Mouse (Mus musculus) heart, postnatal 0 days (tissue): ENCODE data around the gene Trip4. TPM values are rescaled to one million over a fixed set of nuclear protein-coding genes. Genes with fewer than 3 reads are reported as not detected.

Experiments
- ATAC-seq: fragments of 200-750 bp; cut with Nextera tagmentation; 2 replicates; pipeline ENCODE4 v1.8.0; 2017; ENCODE audit warnings: low read depth, moderate number of reproducible peaks, moderate library complexity; ENCODE audit not compliant: insufficient read depth
- DNase-seq: peaks from one replicate; pipeline ENCODE4 v3.0.0-alpha.2; 2016; ENCODE audit warnings: low spot score
- H3K27ac ChIP-seq: fragments of 300-500 bp; sonication (generic); 2 replicates; pipeline ENCODE4 v1.5.1; 2014; ENCODE audit warnings: low read depth, mild to moderate bottlenecking
- H3K27me3 ChIP-seq: fragments of 300-500 bp; sonication (generic); 2 replicates; pipeline ENCODE4 v1.6.1; 2014; ENCODE audit warnings: low read length, mixed read lengths; ENCODE audit not compliant: control insufficient read depth, insufficient read depth
- H3K36me3 ChIP-seq: fragments of 300-500 bp; sonication (generic); replicated peaks from 2 replicates; pipeline ENCODE4 v1.6.1; 2014; ENCODE audit warnings: low read length, mixed read lengths; ENCODE audit not compliant: control insufficient read depth, insufficient read depth
- H3K4me1 ChIP-seq: fragments of 300-500 bp; sonication (generic); 2 replicates; pipeline ENCODE4 v1.6.1; 2014; ENCODE audit warnings: antibody characterized with exemption; ENCODE audit not compliant: control insufficient read depth, insufficient read depth
- H3K4me2 ChIP-seq: fragments of 300-500 bp; sonication (generic); 2 replicates; pipeline ENCODE4 v1.6.1; 2014; ENCODE audit warnings: low read depth, mild to moderate bottlenecking, low read length, moderate library complexity
- H3K4me3 ChIP-seq: fragments of 300-500 bp; sonication (generic); 2 replicates; pipeline ENCODE4 v1.5.1; 2014; ENCODE audit warnings: low read depth, low read length
- H3K9ac ChIP-seq: fragments of 300-500 bp; sonication (generic); replicated peaks from 2 replicates; pipeline ENCODE4 v1.6.1; 2014; ENCODE audit warnings: low read depth, low read length, mixed read lengths
- H3K9me3 ChIP-seq: fragments of 300-500 bp; sonication (generic); replicated peaks from 2 replicates; pipeline ENCODE4 v1.6.1; 2016; ENCODE audit warnings: low read length; ENCODE audit not compliant: control insufficient read depth
- CTCF ChIP-seq: IDR thresholded peaks from 2 replicates; pipeline ENCODE4 v1.5.1; 2016; ENCODE audit warnings: antibody characterized with exemption, control low read depth, low read depth
- EP300 ChIP-seq: IDR thresholded peaks from 2 replicates; pipeline ENCODE4 v1.6.1; 2016; ENCODE audit warnings: antibody characterized with exemption, low read depth
- WGBS: fragments of 180-500 bp; shearing (Covaris S2); extraction: QIAGEN DNeasy Blood & Tissue Kit; methylation state at CpG from one replicate; pipeline ENCODE4 v1.1.7; 2014; 5-methylcytosine and 5-hydroxymethylcytosine counted together
- polyA plus RNA-seq: library from polyadenylated mRNA; unstranded; fragments of >200 nt; fragmentation: Nextera tagmentation; extraction: Ambion mirVana; gene quantifications from 2 replicates; pipeline ENCODE4 v1.2.1, GENCODE M21; 2015
- total RNA-seq: library from RNA; depleted of rRNA; stranded (reverse); fragments of >200 nt; gene quantifications from 2 replicates; pipeline ENCODE4 v1.2.3, GENCODE M21; 2014; ENCODE audit warnings: low replicate concordance

Trip4 gene
- total and polyA plus RNA-seq, 2 experiments from 2014 or later = 15.5 to 29.8 TPM

DNA sequence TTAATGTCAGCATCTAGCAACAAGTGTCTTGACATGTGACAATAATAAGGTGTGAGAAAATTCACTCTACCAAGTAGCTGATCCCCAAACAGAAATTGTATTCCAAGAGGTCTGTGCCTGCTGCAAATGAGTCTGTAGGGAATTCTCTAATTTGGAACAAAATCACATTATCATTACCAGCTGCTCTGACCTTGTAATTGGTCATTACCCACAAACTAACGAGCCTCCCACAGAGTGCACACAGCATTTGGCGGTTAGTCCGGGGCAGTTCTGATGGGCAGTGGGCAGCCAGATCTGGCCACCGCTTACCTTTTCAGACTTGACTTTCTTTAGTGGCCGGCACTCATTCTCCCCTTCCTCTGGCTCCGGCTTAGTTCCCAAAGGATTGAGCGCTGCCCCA lies 114.3 kb downstream of the Trip4 start:
- Histone ChIP-seq H3K4me2 (no peak overlapping the region), H3K9me3 (no peaks in the 10 kb centered on the region), H3K4me3 (no peak overlapping the region), H3K9ac (no peak overlapping the region), H3K27me3 (no peaks in the 10 kb centered on the region), H3K27ac (no peak overlapping the region), H3K36me3 (peaks cover 17% of the 10 kb centered on the region), H3K4me1 (peaks cover 40% of the 10 kb centered on the region)
- 90% methylated on average over 7 of the region's 7 CpGs for WGBS
- TF ChIP-seq EP300 (no peak), CTCF (no peak)
- no peak for ATAC-seq
- DNase-seq = no peak

GRCm38 (mm10) chr9:65793506-65793905 lies 115.1 kb downstream of the Trip4 start:
- ATAC-seq (no peak), DNase-seq (no peak)
- Histone ChIP-seq H3K27ac (no peak overlapping the region), H3K36me3 (peaks cover 17% of the 10 kb centered on the region), H3K4me3 (no peak overlapping the region), H3K9me3 (no peaks in the 10 kb centered on the region), H3K4me1 (peaks cover 42% of the 10 kb centered on the region), H3K27me3 (no peaks in the 10 kb centered on the region), H3K4me2 (no peak overlapping the region), H3K9ac (no peak overlapping the region)
- 82% methylated on average over 3 of the region's 3 CpGs for WGBS
- TF ChIP-seq EP300 = no peak
- no peak for TF ChIP-seq CTCF

DNA sequence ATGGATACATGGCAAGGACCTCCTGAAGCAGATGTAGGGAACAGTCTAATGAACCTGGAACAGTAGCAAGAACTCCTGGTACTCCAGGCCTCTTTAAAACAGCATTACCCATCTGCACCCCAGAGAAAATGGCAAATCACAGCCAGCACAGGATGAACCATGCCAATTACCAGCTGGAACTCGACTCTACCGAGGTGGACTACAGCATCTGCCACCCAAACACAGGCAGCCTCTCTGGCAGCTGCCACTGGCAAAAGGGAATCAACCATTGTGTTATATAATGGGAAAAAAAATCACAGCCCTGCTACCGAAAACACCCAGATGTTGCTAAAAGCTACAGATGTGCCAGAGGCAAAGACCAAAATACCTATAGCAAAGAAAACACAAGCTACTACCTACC lies 115.5 kb downstream of the Trip4 start:
- ATAC-seq (no peak), DNase-seq (no peak)
- Histone ChIP-seq H3K36me3 (peaks cover 17% of the 10 kb centered on the region), H3K27me3 (no peaks in the 10 kb centered on the region), H3K9ac (no peak overlapping the region), H3K4me3 (no peak overlapping the region), H3K27ac (no peak overlapping the region), H3K4me1 (peaks cover 47% of the 10 kb centered on the region), H3K9me3 (no peaks in the 10 kb centered on the region), H3K4me2 (no peak overlapping the region)
- TF ChIP-seq EP300 (no peak), CTCF (no peak)
- 83% methylated on average over 3 of the region's 3 CpGs for WGBS

DNA sequence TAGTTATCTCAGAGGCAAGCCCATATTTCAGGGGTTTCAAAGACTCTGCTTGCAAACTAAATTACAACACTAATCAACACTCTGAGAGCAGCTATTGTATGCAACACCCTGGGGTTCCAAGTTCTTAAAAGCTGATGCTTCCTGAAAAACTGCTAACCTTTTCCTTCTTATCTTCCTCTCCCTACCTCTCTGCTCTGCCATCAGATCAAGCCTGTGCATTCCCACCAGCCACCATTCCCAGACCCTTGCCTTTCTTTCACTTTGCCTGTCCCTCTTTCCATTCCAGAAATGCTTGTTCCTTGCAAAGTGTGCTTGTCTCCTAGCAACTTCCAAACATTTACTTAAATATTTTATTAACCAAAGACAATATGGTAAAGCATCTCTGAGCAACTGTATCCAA lies 116.7 kb downstream of the Trip4 start:
- H3K9ac ChIP-seq = no peak overlapping the region
- peaks cover 59% of the 10 kb centered on the region for H3K4me1 ChIP-seq
- H3K36me3 ChIP-seq = peaks cover 17% of the 10 kb centered on the region
- no peaks in the 10 kb centered on the region for H3K9me3 ChIP-seq
- DNase-seq (no peak), ATAC-seq (no peak)
- no peak overlapping the region for H3K4me2 ChIP-seq
- no peaks in the 10 kb centered on the region for H3K27me3 ChIP-seq
- TF ChIP-seq EP300 = no peak
- TF ChIP-seq CTCF = no peak
- H3K4me3 ChIP-seq = no peak overlapping the region
- no peak overlapping the region for H3K27ac ChIP-seq

DNA sequence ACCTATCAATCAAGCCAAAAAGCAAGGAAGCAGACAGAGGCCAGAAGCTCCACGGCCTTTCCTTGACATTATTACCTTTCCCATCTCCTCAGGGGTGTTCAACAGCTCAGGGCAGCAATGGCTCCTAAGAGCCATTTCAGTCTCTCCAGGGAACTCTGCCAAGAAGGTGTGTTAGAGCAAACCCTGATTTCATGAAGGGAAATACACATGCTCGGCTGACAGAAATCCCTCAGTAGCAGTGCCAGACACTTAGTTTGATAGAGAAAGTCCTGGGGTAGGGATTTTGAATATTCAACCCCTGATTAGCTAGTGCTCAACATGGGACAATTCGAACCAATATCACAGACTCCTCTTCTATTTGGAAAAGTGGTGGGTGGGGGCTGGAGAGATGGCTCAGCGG lies 117.5 kb downstream of the Trip4 start:
- WGBS = 38% methylated on average over 4 of the region's 4 CpGs
- no peaks in the 10 kb centered on the region for H3K27me3 ChIP-seq
- H3K4me3 ChIP-seq = no peak overlapping the region
- H3K36me3 ChIP-seq = peaks cover 17% of the 10 kb centered on the region
- no peak overlapping the region for H3K9ac ChIP-seq
- no peak for TF ChIP-seq CTCF
- TF ChIP-seq EP300 = no peak
- ATAC-seq = no peak
- no peaks in the 10 kb centered on the region for H3K9me3 ChIP-seq
- peak; percentile 54 for DNase-seq
- H3K27ac ChIP-seq = 0 out of 2 replicates have a peak overlapping the region, but pooled peaks have one; percentile 32
- no peak overlapping the region for H3K4me2 ChIP-seq
- H3K4me1 ChIP-seq = peaks cover 62% of the 10 kb centered on the region

DNA sequence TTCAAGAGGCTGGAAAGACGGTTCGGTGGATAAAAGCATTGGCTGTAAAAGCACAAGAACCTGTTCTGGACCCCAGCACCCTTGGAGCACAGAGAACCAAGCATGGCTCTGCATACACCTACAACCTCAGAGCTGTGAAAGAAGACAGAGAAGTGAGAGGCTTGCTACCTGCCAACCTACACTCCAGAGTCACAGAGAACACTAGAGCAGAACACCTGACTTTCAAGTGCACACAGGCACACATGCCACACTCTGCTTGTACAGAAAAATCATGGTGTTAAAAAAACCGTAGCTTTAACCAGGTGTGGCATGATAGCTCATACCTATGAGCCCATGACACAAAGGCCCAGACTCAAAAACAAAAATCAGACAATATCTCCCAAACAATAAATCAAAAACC lies 118.8 kb downstream of the Trip4 start:
- Histone ChIP-seq H3K4me3 (no peak overlapping the region), H3K27me3 (no peaks in the 10 kb centered on the region), H3K9me3 (no peaks in the 10 kb centered on the region), H3K4me1 (peaks cover 53% of the 10 kb centered on the region), H3K27ac (no peak overlapping the region), H3K4me2 (no peak overlapping the region), H3K36me3 (peaks cover 11% of the 10 kb centered on the region), H3K9ac (no peak overlapping the region)
- TF ChIP-seq EP300 (no peak), CTCF (no peak)
- no peak for DNase-seq
- 89% methylated on average over 3 of the region's 3 CpGs for WGBS
- ATAC-seq = no peak
